Mouse (Mus musculus) lung, postnatal 4 days (tissue): ENCODE results near the gene Atp1b4.
A peak's percentile ranks its signal among the peaks of the same experiment; 100 is the strongest.
"Not testable (repeated sequence)": the region's sequence is repeated elsewhere in the genome, so short reads cannot be mapped to it uniquely, and the experiment has no call there.

Experiments used
- DNase-seq, 2 experiments: peaks; one replicate each; pipeline ENCODE4 v3.0.0; 2021

Atp1b4 gene

GRCm38 (mm10) chrX:38315884-38316283 is at the start of gene Atp1b4:
Gene Atp1b4 (plus strand): TSS chrX:38316184.
- DNase-seq = no peak

DNA sequence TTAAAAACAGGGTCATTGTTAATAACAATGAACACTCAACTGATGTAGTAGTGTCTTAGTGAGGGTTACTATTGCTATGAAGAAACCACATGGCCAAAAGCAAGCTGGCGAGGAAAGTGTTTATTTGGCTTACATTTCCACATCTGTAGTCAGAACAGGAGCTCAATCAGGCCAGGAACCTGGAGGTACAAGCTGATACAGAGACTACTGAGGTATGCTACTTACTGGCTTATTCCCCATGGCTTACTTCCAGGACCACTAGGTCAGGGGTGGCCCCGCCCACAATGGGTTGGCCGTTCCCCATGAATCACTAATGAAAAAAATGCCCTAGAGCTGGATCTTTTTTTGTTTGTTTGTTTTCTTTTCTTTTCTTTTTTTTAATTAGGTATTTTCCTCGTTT is 7.4 kb upstream of the Atp1b4 start:
- DNase-seq = no peak

DNA sequence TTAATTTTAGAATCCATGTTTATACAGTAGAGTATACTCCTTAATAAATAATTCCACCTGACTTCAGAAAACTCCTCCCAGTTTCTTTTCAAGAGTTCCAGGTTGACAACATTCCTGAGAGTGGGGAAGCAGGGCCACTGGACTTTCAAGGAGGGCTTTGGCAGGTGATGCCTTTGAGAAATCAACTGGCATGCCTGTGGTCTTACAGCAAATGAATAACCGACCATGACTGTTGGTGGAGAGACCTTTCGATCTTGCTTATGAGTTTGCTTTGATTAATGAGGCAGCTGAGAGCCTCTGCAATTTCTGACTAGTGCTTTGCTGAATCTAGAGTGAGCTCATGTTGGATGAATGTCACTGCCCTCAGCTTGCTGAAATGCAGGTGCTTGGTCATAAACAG is 4.9 kb upstream of the Atp1b4 start:
- peak; percentile 38 to 51 for DNase-seq

GRCm38 (mm10) chrX:38312910-38313625 is 2.9 kb upstream of the Atp1b4 start:
- DNase-seq = no peak

GRCm38 (mm10) chrX:38313626-38314210 is 2.3 kb upstream of the Atp1b4 start:
- DNase-seq = no peak

- DNase-seq = no peak
These were observed 14.9 kb downstream of the Atp1b4 start for GRCm38 (mm10) chrX:38330695-38331406.

GRCm38 (mm10) chrX:38334329-38335279 is 18.6 kb downstream of the Atp1b4 start:
- peak; percentile 23 to 71 for DNase-seq

DNA sequence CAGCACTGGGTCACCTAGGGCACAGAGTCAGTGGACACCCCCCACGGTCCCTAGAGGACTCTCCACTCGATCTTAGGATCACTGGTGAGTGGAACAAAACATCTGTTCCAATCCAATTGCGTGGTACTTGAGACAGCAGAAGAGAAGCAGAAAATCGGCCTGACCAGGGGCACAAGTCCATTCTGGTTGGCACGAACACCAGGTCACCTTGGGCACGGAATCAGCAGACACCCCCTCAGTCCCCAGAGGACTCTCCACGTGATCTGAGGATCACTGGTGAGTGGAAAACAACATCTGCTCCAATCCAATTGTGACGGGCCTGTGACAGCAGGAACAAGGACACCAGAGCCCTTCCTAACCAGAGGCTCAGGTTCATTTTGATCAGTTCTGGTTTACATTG is 46.0 kb downstream of the Atp1b4 start:
- no peak for DNase-seq

GRCm38 (mm10) chrX:38364621-38365020 is 48.6 kb downstream of the Atp1b4 start:
- not testable (repeated sequence) for DNase-seq

- DNase-seq = not testable (repeated sequence)
These were observed 57.2 kb downstream of the Atp1b4 start for GRCm38 (mm10) chrX:38373169-38373568.
